Mouse (Mus musculus) midbrain, embryonic 10.5 days (tissue): ENCODE measurements around the gene Atf3. TPM values are rescaled to one million over a fixed set of nuclear protein-coding genes. Genes with fewer than 3 reads are reported as not detected.
A peak's percentile ranks its signal among the peaks of the same experiment; 100 is the strongest.

ENCODE experiments used
- DNase-seq: peaks from one replicate; pipeline ENCODE4 v3.0.0-alpha.2; 2017; ENCODE audit warnings: low spot score
- H3K27ac ChIP-seq: fragments of 300-500 bp; sonication (generic); replicated peaks from 2 replicates; pipeline ENCODE4 v1.5.1; 2016; ENCODE audit warnings: mild to moderate bottlenecking
- H3K27me3 ChIP-seq: fragments of 300-500 bp; sonication (generic); 2 replicates; pipeline ENCODE4 v1.6.1; 2016; ENCODE audit warnings: low read depth, mild to moderate bottlenecking; ENCODE audit not compliant: poor library complexity, severe bottlenecking
- H3K36me3 ChIP-seq: fragments of 300-500 bp; sonication (generic); 2 replicates; pipeline ENCODE4 v1.6.1; 2016; ENCODE audit warnings: mild to moderate bottlenecking, moderate library complexity
- H3K4me1 ChIP-seq: fragments of 300-500 bp; sonication (generic); 2 replicates; pipeline ENCODE4 v1.6.1; 2016
- H3K4me3 ChIP-seq: fragments of 300-500 bp; sonication (generic); 2 replicates; pipeline ENCODE4 v1.5.1; 2016; ENCODE audit warnings: mild to moderate bottlenecking, moderate library complexity
- H3K9me3 ChIP-seq: fragments of 300-500 bp; sonication (generic); replicated peaks from 2 replicates; pipeline ENCODE4 v1.6.1; 2016; ENCODE audit warnings: mild to moderate bottlenecking
- WGBS: fragments of 180-500 bp; shearing (Covaris S2); methylation state at CpG from one replicate; pipeline ENCODE4 v1.1.7; 2016; 5-methylcytosine and 5-hydroxymethylcytosine counted together
- polyA plus RNA-seq: library from polyadenylated mRNA; unstranded; fragments of >200 nt; fragmentation: Nextera tagmentation; extraction: Ambion mirVana; gene quantifications from 2 replicates; pipeline ENCODE4 v1.2.1, GENCODE M21; 2016

The Atf3 gene
- polyA plus RNA-seq: 5.3 and 5.5 TPM in 2 replicates

DNA sequence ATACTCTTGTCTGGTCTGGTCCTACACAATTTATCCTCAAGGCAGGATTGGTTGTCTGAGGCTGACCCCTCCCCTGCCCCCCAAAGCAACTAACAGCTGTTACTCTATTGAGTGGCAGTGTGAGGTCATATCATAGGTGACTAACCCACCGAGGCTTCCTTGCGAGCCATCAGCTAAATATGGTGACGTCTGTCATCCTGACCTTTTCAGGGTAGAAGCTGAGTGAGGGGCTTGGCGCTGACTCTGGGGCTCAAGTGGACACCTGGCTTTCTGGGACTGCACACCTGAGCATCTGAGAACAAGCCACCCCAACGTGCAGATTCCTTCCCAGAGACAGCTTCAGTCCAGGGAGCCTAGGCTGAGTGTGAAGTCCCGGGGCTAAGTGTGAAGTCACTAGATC, at the start of gene Atf3:
Atf3 (minus strand) TSS at position 101 of the 400 bp plus-strand sequence.
- no peak for DNase-seq
- WGBS: 71% methylated on average over 6 of the region's 6 CpGs

DNA sequence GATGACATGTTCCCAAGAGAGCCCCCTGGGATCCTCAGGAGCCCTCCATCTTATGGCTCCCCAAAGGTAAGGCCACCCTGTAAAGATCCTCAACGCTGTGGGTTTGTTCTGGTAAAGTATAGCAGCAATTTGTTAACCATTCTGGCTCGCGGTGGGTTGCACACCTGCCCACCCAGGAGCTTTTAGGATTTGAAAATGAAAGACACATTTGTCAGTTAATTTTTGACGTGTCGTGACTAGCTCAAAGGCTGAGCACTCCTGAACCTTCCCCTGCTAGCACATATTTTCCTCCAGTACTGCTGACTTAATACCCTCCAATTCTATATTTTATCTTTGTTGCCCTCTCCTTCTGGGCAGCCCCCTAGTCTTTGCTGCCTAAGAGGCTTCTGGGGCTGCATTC, 49.3 kb upstream of the Atf3 start:
- no peaks in the 10 kb centered on the region for H3K36me3 ChIP-seq
- 85% methylated on average over 5 of the region's 5 CpGs for WGBS
- H3K27ac ChIP-seq: no peak overlapping the region
- H3K4me1 ChIP-seq: peaks cover 22% of the 10 kb centered on the region
- H3K27me3 ChIP-seq: peaks cover 48% of the 10 kb centered on the region
- H3K9me3 ChIP-seq: no peaks in the 10 kb centered on the region
- no peak for DNase-seq
- H3K4me3 ChIP-seq: no peak overlapping the region

More for the DNA sequence above, at the start of gene Atf3:
- H3K4me1 ChIP-seq: peaks cover 11% of the 10 kb centered on the region
- H3K27me3 ChIP-seq: peaks cover 7% of the 10 kb centered on the region; the same call in 1 of the 2 replicates
- no peak within 1 kb of the TSS for H3K27ac ChIP-seq
- no peaks in the 10 kb centered on the region for H3K9me3 ChIP-seq
- no peaks in the 10 kb centered on the region for H3K36me3 ChIP-seq
- no peak within 1 kb of the TSS for H3K4me3 ChIP-seq

DNA sequence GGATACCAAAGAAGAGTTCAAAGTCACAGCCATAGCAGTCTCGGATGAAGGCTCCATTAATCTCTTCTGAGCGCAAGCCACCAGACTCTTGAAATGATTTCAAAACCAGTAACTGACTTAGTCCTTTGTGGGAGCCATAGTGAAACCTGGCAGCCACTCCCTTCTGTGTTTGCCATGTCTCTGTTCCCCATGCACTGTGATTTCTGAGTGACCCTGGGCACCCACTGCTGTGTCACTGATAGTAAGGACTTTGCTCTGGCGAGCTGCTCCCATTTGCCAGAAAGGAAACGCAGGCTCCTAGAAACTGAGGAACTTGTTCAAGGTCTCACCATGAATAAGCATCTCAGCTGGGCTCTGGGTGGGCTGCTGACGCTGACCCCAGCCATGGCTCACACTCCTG, 45.6 kb upstream of the Atf3 start:
- Histone ChIP-seq H3K27ac (no peak overlapping the region), H3K27me3 (peaks cover 77% of the 10 kb centered on the region), H3K9me3 (no peaks in the 10 kb centered on the region), H3K4me3 (no peak overlapping the region), H3K36me3 (no peaks in the 10 kb centered on the region), H3K4me1 (peaks cover 39% of the 10 kb centered on the region)
- DNase-seq: no peak
- WGBS: 89% methylated on average over 5 of the region's 5 CpGs

DNA sequence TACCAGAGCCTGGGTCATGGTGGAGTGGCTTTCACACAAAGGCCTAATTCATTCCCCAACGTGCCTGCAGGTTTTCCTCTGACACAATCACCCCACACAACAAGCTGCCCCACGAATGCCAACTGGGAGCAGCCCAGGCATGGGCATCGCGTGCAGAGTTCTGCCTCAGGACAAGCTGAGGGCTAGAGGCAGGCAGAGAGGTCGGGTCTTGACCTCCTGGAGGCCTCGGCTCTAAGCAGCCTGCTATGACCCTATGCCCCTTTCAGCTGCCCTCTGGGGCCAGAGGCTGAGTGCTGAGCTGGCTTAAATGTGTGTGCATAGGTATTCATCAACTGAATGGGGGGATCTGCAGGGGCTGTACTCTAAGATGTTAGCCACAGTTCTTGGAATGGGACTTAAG, 44.0 kb upstream of the Atf3 start:
- no peak overlapping the region for H3K4me3 ChIP-seq
- 0 out of 2 replicates have a peak overlapping the region, but pooled peaks have one; percentile 4 for H3K27ac ChIP-seq
- 13% methylated on average over 6 of the region's 6 CpGs for WGBS
- H3K4me1 ChIP-seq: peaks cover 29% of the 10 kb centered on the region
- no peaks in the 10 kb centered on the region for H3K36me3 ChIP-seq
- peaks cover 85% of the 10 kb centered on the region for H3K27me3 ChIP-seq
- no peaks in the 10 kb centered on the region for H3K9me3 ChIP-seq
- peak; percentile 52 for DNase-seq

DNA sequence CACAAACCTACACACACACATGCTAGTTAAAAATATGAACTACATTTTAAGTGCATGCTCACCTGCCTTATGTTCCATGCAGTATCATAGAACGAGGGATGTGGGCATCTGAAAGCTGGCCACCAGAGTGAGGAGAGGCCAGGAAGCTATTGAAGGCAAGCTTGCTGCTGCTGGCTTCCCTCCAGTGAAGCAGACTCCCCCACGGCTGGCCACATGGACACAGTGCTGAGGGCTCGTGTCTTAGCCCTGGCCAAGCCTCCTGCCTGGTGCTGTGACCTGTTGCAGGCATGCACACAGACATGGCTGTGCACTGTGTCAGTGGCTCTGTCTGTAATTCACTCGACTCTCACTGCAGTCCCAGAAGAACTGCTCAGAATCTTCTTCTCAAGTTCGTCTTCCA, 41.8 kb upstream of the Atf3 start:
- no peaks in the 10 kb centered on the region for H3K36me3 ChIP-seq
- H3K4me3 ChIP-seq: no peak overlapping the region
- no peak overlapping the region for H3K27ac ChIP-seq
- H3K27me3 ChIP-seq: peaks cover 75% of the 10 kb centered on the region
- WGBS: 75% methylated on average over 5 of the region's 5 CpGs
- DNase-seq: no peak
- peaks cover 35% of the 10 kb centered on the region for H3K4me1 ChIP-seq
- no peaks in the 10 kb centered on the region for H3K9me3 ChIP-seq

DNA sequence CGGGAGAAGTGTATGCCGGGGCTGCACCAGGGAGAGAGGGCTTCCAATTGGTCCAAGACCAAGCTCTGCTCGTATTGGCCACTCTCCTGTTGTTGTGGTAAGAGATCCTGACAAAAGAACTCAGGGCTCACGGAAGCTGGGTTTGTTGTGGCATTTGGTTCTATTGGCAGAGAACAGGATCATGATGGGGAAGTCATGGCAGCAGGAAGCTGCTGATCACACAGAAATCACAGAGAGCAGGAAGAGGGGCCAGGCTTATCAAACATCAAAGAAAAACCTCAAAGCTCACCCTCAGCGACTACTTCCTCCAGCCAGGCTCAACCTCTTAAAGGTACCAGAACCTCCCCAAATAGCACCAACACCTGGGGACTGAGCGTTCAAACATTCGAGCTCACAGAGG, 41.3 kb upstream of the Atf3 start:
- DNase-seq: no peak
- Histone ChIP-seq H3K4me1 (peaks cover 39% of the 10 kb centered on the region), H3K36me3 (no peaks in the 10 kb centered on the region), H3K27ac (no peak overlapping the region), H3K27me3 (peaks cover 69% of the 10 kb centered on the region), H3K9me3 (no peaks in the 10 kb centered on the region), H3K4me3 (no peak overlapping the region)
- 28% methylated on average over 7 of the region's 7 CpGs for WGBS

DNA sequence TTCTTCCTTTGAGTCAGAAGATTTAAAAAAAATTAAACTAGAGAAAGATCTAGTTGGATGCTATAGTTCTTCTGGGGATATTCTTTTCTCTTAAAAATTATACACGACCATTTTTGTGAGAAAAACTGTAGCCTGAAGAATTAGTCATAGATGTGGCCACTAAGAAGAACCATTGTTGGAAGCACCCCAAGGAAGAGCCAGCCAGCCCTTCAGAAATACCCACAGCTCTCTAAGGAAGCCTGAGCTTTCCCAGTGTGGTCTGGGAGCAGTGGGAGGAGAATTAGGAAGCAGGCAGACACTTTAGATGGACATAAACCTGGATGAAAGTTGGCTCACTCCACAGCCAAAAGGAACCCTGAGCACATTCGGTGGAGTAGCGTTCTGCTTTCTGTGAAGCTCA, 40.7 kb upstream of the Atf3 start:
- peaks cover 39% of the 10 kb centered on the region for H3K4me1 ChIP-seq
- H3K9me3 ChIP-seq: no peaks in the 10 kb centered on the region
- H3K27me3 ChIP-seq: peaks cover 63% of the 10 kb centered on the region
- H3K4me3 ChIP-seq: no peak overlapping the region
- no peaks in the 10 kb centered on the region for H3K36me3 ChIP-seq
- no peak overlapping the region for H3K27ac ChIP-seq
- DNase-seq: no peak
- WGBS: 62% methylated on average over 3 of the region's 3 CpGs

DNA sequence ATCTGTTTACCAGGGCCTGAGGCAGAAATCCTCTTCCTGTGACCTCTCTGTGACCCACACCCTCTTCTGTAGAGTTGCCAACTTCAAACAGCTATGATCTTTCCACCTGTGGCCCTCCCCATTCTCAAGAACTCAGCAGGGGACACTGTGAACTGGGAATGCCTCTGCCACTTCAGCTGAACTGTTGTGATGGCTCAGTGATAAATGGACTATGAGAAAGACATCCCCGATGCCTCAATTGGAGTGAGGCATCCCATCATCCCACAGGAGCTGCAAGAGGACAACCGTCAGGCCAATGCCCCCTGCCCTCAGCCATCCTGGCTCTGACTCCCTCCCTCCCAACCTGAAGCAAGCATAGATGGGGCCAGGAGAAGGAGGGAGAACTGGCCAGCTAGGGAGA, 40.1 kb upstream of the Atf3 start:
- H3K27ac ChIP-seq: no peak overlapping the region
- peaks cover 58% of the 10 kb centered on the region for H3K27me3 ChIP-seq
- H3K4me1 ChIP-seq: peaks cover 39% of the 10 kb centered on the region
- 86% methylated on average over 2 of the region's 2 CpGs for WGBS
- no peak overlapping the region for H3K4me3 ChIP-seq
- no peaks in the 10 kb centered on the region for H3K36me3 ChIP-seq
- no peaks in the 10 kb centered on the region for H3K9me3 ChIP-seq
- DNase-seq: no peak

DNA sequence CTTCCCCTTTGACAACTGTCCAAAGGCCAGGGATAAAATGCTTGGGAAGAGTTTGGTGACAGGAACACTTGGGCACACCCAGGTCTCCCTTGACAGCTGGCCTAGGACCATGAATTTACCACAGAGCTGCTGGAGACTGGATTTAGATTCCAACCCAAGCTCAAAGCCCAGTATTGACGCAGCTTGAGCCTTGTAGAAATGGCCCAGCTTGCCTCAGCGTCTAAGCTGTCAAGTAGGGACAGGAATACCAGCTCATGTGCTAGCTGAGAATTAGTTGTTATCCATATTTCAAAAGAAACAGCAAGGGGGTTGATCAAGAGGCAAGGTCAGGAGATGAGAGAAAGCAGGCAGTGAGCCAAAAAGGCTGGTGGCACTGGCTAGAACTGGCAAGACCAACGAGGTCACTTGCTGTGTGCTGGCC, 39.5 kb upstream of the Atf3 start:
- Histone ChIP-seq H3K9me3 (no peaks in the 10 kb centered on the region), H3K27ac (no peak overlapping the region), H3K27me3 (peaks cover 57% of the 10 kb centered on the region), H3K36me3 (no peaks in the 10 kb centered on the region), H3K4me1 (peaks cover 38% of the 10 kb centered on the region), H3K4me3 (no peak overlapping the region)
- WGBS: 86% methylated on average over 3 of the region's 3 CpGs
- DNase-seq: no peak

DNA sequence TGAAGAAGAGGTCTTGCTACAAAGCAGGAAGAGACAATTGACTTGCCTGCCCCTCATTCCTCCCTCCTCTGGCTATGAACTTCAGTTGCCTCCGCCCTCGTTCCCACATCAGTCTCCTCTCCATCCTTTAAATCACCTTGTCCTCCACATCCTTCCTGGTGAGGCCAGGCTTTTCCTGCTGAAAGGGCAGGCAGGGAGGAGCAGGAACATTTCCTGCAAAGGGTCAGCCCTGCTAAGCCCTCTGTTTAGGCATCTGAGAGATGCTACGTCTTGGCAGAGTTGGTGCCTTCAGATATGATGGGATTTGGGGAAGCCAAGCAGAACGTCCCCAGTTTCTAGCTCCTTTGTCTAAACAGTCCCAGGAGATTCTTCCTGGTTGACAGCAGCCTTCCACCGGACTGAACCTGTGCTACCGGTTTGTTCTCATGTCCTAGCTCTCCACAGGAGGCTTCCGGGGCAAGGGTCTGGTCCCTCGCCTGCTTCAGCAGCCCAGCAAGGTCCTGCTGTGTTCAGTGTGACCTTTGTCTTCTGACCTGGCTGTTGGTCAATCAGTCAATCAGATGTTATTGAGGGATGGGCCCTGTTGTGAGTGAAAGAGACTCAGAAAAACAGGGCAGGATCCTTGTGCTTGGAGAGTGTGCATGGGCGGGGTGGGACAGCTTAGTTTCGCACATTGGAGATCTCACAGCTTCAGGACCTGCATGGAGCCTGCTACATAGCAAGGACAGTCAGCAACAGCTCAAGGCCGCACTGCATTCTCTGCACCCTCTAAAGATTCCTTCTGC, 38.9 kb upstream of the Atf3 start:
- Histone ChIP-seq H3K9me3 (no peaks in the 10 kb centered on the region), H3K4me1 (peaks cover 32% of the 10 kb centered on the region), H3K4me3 (no peak overlapping the region), H3K36me3 (no peaks in the 10 kb centered on the region), H3K27me3 (peaks cover 57% of the 10 kb centered on the region), H3K27ac (no peak overlapping the region)
- DNase-seq: no peak
- 57% methylated on average over 11 of the region's 11 CpGs for WGBS

DNA sequence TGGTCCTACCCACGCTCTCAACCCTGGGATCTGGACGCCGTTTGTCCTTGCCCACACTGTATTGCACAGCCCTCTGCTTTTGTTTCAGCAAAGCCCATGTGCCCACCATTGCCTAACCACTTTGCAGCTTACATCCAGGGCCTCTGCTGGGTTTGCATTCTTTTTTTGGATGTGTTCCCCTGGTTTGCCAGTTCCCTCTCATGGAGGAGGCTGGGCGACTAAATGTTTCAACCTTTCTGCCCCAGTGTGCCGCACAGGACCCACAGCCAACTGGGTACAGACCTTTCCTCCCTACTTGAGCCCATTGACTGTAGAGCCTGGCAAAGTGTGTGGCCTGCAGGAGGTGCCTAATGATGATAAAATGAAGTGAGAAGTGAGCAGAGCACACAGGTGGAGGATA, 38.3 kb upstream of the Atf3 start:
- no peaks in the 10 kb centered on the region for H3K36me3 ChIP-seq
- H3K27ac ChIP-seq: no peak overlapping the region
- no peaks in the 10 kb centered on the region for H3K9me3 ChIP-seq
- peaks cover 54% of the 10 kb centered on the region for H3K27me3 ChIP-seq
- no peak overlapping the region for H3K4me3 ChIP-seq
- H3K4me1 ChIP-seq: peaks cover 25% of the 10 kb centered on the region
- 90% methylated on average over 5 of the region's 5 CpGs for WGBS
- DNase-seq: no peak

DNA sequence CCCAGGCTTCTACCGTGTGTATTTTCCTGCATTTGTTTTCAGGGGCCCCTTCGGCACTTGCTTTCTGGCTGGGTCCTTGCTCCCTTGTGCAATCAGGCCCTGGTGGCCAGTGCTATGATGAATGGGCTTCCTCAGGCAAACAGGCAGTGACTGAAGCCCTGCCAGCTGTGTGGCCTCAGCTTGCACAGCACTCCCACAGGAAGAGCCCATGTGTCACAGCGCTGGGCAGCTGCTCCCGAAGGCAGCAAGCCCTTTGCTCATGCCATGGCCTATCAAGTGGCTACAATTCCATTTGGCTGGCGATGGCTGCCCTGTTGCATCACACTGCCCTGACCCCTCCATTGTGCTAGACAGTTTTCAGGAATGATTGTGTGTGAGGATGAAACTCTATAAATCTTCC, 36.6 kb upstream of the Atf3 start:
- Histone ChIP-seq H3K9me3 (no peaks in the 10 kb centered on the region), H3K27ac (0 out of 2 replicates have a peak overlapping the region, but pooled peaks have one; percentile 17), H3K4me1 (peaks cover 21% of the 10 kb centered on the region), H3K4me3 (no peak overlapping the region), H3K36me3 (no peaks in the 10 kb centered on the region), H3K27me3 (peaks cover 37% of the 10 kb centered on the region)
- 83% methylated on average over 5 of the region's 5 CpGs for WGBS
- DNase-seq: no peak

DNA sequence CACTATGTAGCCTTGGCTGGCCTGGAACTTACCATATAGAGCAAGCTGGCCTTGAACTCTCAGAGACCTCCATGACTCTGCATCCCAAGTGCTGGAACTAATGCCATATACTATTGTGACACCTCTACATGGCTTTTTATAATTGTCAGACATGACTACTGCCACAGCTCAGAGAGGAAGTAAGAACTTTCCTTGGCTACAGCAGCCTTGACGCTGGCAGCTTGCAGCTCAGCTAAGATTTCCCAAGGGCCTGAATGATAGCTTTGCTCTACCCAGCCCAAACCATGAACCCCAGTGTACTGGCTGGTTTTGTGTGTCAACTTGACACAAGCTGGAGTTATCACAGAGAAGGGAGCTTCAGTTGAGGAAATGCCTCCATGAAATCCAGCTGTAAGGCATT, 35.8 kb upstream of the Atf3 start:
- no peaks in the 10 kb centered on the region for H3K36me3 ChIP-seq
- peaks cover 16% of the 10 kb centered on the region; the same call in 1 of the 2 replicates for H3K4me1 ChIP-seq

More for the DNA sequence above, 35.8 kb upstream of the Atf3 start:
- no peak for DNase-seq
- Histone ChIP-seq H3K4me3 (no peak overlapping the region), H3K27ac (no peak overlapping the region), H3K9me3 (no peaks in the 10 kb centered on the region), H3K27me3 (peaks cover 29% of the 10 kb centered on the region)
- 88% methylated on average over 1 of the region's 1 CpGs for WGBS
